Mouse (Mus musculus) v-Abl transformed pro-B cells (cell line): ENCODE results near the gene Fgr.

ENCODE experiments used
- in situ Hi-C, 2 experiments: fragments of 400-800 bp; cut with MboI; formaldehyde crosslinking; loops; one replicate each; pipeline ENCODE4 v1.15.1; 2025; ENCODE audit not compliant: unreplicated experiment in 2 of 2

Gene Fgr

DNA sequence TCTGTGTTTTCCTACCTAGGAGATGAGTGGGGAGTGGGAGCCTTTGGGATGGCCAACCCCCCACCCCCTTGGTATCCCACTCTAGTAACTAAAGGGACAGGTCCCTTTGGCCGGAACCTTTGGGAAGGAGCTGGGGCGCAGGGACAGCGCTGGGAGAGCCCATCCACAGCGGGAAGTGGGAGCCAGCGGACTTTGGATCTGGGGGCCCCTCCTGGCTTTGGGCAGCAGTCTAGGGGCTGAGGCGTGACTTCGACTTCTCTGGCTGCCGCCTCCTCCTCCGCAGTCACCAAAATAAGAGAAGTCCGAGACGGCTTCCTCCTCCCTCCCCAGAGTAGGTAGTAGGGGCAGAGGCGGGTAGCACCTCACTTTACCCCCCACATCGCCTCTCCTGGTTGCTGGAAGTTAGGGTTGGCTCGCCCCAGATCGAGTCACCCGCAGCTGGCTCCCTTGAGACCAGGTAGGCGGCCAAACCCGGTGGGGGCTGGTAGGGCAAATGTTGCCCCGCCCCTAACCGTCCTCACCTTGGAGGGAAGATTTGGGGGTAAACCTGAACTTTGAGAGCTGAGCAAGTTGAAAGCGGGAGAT, at the start of gene Fgr:
Gene Fgr (plus strand): TSS at position 282 of the 585 bp plus-strand sequence.
- in situ Hi-C loops: no loop called here

GRCm38 (mm10) chr4:132926520-132926919, 47.4 kb upstream of the Fgr start:
- in situ Hi-C loops: loop anchor here (5.0 to 10.0 kb wide), 6 partner anchors 82 to 1962 kb away; partner anchors contain the start of gene Ppp1r8 (in 1 of the 2)

DNA sequence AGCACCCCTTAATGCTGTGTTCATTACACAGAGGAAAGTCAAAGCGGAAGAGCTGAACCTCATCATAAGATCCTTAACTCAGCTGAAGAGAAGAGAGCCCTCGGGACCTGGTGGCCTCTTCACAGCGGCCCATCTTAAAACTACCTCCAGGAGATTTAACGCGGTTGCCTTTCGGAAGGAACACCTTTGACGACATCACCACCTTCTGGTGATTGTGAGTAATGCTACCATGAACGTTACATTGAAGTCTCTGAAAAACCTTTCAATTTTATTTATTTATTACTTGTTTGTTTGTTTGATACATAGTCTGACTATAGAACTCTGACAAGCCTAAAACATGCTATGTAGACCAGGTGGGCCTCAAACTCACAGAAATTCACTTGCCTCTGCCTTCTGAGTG, 43.1 kb upstream of the Fgr start:
- in situ Hi-C loops: loop anchor here (5.0 to 10.0 kb wide), 5 partner anchors 158 to 1966 kb away; partner anchors contain the start of genes Cd164l2 (in 1 of the 2), Eya3 (in 1 of the 2) and Gpr3 (in 1 of the 2)

GRCm38 (mm10) chr4:132932752-132933404, 41.0 kb upstream of the Fgr start:
- in situ Hi-C loops: loop anchor here (5.0 to 10.0 kb wide), 5 partner anchors 161 to 1968 kb away; partner anchors contain the start of genes Cd164l2 (in 1 of the 2), Eya3 (in 1 of the 2) and Gpr3 (in 1 of the 2)

- in situ Hi-C loops: loop anchor here (5.0 to 10.0 kb wide), 6 partner anchors 162 to 1970 kb away; partner anchors contain the start of genes Cd164l2 (in 1 of the 2), Eya3 (in 1 of the 2) and Gpr3 (in 1 of the 2)
Measured at GRCm38 (mm10) chr4:132934639-132935038, 39.3 kb upstream of the Fgr start.

- in situ Hi-C loops: loop anchor here (5.0 to 10.0 kb wide), 5 partner anchors 276 to 1974 kb away; partner anchors contain the start of genes Cd164l2 (in 1 of the 2), Eya3 (in 1 of the 2) and Gpr3 (in 1 of the 2)
Measured at GRCm38 (mm10) chr4:132938181-132938941, 35.5 kb upstream of the Fgr start.

GRCm38 (mm10) chr4:132939421-132940127, 34.3 kb upstream of the Fgr start:
- in situ Hi-C loops: loop anchor here (5.0 to 10.0 kb wide), 6 partner anchors 255 to 1975 kb away; partner anchors contain the start of genes Cd164l2 (in 1 of the 2), Eya3 (in 1 of the 2) and Gpr3 (in 1 of the 2)

- in situ Hi-C loops: loop anchor here in 1 of 2 experiments (5.0 to 10.0 kb wide), 2 partner anchors 254 to 361 kb away; no protein-coding TSS in a partner anchor
Measured at GRCm38 (mm10) chr4:132941012-132941729, 32.7 kb upstream of the Fgr start.

DNA sequence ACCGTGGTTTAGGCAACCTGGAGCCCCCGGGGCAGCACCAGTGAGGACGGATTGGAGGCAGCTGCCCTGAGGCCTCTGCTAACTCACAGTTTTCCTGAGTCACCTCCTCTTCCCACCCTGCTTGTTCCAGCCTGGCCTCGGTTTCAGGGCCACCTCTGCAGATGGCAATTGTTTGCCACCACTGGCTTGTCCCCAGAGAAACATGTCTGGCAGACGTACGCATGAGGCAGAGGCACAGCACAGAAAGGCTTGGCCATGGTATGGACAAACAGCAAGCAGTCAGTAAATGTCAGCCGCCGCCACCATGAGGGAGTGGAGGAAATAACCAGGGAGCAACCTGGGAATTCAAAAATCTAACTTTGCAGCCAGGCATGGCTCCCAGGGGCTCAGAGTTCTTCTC, 30.8 kb upstream of the Fgr start:
- in situ Hi-C loops: loop anchor here in 1 of 2 experiments (5.0 to 10.0 kb wide), 2 partner anchors 252 to 359 kb away; no protein-coding TSS in a partner anchor

DNA sequence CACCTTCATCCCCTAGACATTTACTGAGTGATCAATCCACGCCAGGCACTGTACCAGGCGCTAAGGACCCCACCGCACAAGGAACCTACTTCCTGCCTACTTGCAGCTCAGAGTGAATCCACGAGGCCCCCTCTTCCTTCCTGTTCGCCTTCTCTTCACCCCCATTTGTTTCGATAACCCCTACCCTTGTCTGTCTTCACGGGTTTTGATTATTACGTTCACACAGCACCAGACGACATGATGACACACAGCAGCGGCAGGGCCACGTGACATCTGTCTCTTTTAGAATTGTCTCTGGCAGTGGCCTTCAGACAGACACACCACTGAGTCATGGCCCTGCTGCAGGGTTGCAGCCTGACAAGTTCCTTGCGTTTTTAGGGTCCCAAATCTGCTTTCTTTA, 29.8 kb upstream of the Fgr start:
- in situ Hi-C loops: loop anchor here in 1 of 2 experiments (5.0 to 10.0 kb wide), 2 partner anchors 251 to 358 kb away; no protein-coding TSS in a partner anchor

DNA sequence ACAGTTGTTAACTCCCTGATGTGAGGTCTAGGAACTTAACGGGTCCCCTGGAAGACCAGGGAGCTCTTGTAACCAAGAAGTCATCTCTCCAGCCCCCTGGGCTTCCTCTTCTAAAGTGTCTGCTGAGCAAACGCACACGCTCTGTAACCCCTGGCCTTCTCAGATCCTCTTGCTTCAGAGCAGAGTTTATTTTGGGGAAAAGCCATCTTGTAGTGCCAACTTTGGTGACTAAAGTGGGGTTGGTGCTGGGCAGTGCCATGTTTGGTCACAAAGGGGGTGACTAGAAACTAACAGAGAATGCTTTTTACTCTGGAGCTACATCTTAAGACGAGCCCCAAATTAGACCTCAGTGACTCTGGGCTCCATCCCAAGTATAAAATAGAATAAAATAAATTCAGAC, 29.1 kb upstream of the Fgr start:
- in situ Hi-C loops: loop anchor here in 1 of 2 experiments (5.0 to 10.0 kb wide), 3 partner anchors 58 to 358 kb away; no protein-coding TSS in a partner anchor

DNA sequence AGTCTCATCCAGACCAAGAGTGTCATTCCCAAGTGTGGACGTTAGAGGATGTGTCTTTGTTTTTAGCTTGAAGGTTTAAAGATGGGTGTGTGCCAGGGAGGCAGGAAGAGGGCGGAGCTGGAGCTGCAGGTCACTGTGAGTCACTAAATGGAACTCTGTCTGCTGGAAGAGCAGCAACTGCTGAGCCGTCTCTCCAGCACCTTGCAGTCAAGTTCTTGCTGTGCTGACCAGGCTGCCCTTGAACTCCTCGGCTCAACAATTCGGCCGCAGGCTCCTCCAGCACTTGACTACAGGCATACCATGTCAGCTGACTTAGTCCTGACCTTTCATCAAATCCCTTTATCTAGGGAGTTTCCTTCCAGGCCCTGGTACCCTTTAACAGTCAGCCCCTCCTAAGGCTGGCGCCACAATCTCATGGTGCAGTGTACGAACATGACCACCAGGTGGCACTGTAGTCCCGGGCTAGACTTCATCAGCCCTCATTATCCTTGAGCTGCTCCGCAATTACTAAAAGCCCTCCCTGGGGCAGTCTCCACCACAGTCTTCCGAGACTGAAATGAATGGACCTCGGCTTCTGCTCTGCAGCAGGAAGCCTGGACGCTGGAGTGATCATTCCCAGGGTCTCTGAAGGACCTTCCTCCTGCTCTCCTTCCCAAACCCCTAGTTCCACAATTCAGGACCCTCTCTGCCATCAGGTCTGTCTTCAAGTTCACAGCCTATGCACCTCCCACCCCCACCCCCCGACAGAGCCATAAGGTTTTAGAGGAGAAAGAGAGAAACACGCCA, 28.4 kb upstream of the Fgr start:
- in situ Hi-C loops: loop anchor here in 1 of 2 experiments (5.0 to 10.0 kb wide), 2 partner anchors 57 to 249 kb away; no protein-coding TSS in a partner anchor

GRCm38 (mm10) chr4:132946047-132947001, 27.6 kb upstream of the Fgr start:
- in situ Hi-C loops: loop anchor here in 1 of 2 experiments (5.0 to 10.0 kb wide), 2 partner anchors 56 to 248 kb away; no protein-coding TSS in a partner anchor

DNA sequence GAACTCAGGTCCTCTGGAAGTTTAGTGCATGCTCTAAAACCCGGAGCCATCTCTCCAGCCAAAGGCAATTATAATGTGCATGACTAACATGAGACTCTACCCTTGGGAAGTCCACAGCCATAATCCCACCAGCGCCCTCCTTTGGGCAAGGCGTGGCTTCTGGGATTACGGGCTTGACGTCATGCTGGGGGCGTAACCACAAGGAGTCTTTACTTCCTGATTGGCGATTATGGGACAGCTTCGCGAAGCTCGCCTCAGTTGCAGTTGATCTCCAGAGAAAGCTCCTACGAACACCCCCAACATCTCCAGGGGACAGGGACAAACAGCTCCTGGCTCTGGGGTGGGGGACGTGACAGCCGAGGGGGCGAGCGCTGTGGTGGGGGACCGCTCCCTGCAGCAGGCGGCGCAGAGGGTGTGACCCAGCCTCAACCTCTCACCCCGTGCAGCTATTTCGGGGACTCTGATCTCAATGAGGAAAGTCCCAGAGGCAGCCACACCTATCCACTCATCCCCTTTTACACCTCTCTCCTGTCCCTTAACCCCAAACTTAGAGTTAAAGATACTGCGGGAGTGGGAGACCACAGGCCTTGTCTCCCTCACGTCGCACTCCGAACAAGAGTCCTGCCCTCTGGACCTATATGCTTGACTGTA, 23.9 kb upstream of the Fgr start:
- in situ Hi-C loops: loop anchor here (5.0 to 10.0 kb wide), 3 partner anchors 42 to 245 kb away; no protein-coding TSS in a partner anchor

GRCm38 (mm10) chr4:132950999-132951398, 22.9 kb upstream of the Fgr start:
- in situ Hi-C loops: loop anchor here in 1 of 2 experiments (5.0 kb wide), 1 partner anchor 41 kb away; no protein-coding TSS in a partner anchor
